Mouse (Mus musculus): Measurements from ENCODE around the gene Dpf3.

Gene Dpf3

DNA sequence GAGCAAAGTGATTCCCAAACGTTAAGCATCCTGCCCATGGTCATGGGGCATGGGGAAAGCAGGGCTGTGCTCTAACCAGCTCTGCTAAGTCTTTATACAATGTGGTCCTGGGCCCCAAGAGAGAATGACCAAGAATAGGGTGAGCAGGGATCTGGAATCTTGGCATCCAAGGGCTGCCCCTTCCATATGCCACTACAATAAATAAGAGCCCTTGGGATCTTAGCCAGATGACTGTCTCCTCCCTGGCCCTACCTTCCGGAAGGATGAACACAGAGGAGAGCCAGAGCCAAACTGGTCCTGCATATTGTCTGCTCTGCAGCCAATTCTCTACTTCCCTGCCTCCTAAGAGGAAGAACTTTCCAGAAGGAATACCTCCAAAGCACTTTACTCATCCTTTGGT, 238.9 kb downstream of the Dpf3 start:
- H3K27me3 ChIP-seq (ENCODE audit: control insufficient read depth, insufficient read depth, low read length, poor library complexity, severe bottlenecking): no peaks in the 10 kb centered on the region
- DNase-seq (ENCODE audit: low read depth, low spot score): no peak
- no peaks in the 10 kb centered on the region for H3K36me3 ChIP-seq (ENCODE audit: control insufficient read depth, insufficient read depth, low read length, poor library complexity, severe bottlenecking)

GRCm38 (mm10) chr12:83247669-83248068, 239.8 kb downstream of the Dpf3 start:
- no peaks in the 10 kb centered on the region for H3K27me3 ChIP-seq (ENCODE audit: control insufficient read depth, insufficient read depth, low read length, poor library complexity, severe bottlenecking)

GRCm38 (mm10) chr12:83241022-83241421, 246.5 kb downstream of the Dpf3 start:
- H3K27me3 ChIP-seq (ENCODE audit: control insufficient read depth, insufficient read depth, low read length, poor library complexity, severe bottlenecking): no peaks in the 10 kb centered on the region
- DNase-seq (ENCODE audit: low read depth, low spot score): no peak
- no peaks in the 10 kb centered on the region for H3K36me3 ChIP-seq (ENCODE audit: control insufficient read depth, insufficient read depth, low read length, poor library complexity, severe bottlenecking)

More at GRCm38 (mm10) chr12:83247669-83248068, 239.8 kb downstream of the Dpf3 start:
- H3K36me3 ChIP-seq (ENCODE audit: control insufficient read depth, insufficient read depth, low read length, poor library complexity, severe bottlenecking): no peaks in the 10 kb centered on the region
- no peak for DNase-seq (ENCODE audit: low read depth, low spot score)

DNA sequence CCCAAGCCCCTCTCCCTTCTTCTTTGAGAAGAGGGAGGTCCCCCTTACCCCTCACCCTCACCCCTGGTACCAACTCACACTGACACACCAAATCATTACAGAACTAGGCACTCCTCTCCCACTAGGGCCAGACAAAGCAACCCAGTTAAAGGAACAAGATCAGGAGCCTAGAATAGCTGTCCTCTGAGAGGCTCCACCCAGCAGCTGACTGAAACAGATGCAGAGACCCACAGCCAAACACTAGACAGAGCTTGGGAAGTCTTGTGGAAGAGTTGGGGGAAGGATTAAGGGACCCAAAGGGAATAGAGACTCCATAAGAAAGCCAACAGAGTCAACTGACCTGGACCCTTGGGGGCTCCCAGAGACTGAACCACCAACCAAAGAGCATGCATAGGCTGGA, 246.9 kb downstream of the Dpf3 start:
- no peaks in the 10 kb centered on the region for H3K27me3 ChIP-seq (ENCODE audit: control insufficient read depth, insufficient read depth, low read length, poor library complexity, severe bottlenecking)
- DNase-seq (ENCODE audit: low read depth, low spot score): no peak

DNA sequence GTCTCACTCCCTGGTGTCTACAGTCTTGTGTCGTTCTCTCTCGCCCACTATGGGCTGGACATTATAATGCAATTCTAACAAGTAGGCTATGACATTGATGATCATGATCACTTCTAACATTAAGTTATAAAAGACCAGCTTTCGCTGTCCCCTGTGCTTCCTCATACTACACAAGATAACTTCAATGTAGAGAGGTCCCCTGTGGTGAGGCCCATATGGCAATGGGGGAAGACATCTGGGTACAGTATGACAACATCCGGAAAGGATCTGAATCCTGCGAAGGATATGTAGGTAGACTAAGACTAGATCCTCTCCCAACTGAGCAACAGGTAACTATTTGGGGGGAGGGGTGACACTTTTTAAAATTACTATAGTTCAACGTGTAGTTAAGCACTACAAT, 251.7 kb downstream of the Dpf3 start:
- DNase-seq (ENCODE audit: low read depth, low spot score): no peak
- no peaks in the 10 kb centered on the region for H3K27me3 ChIP-seq (ENCODE audit: control insufficient read depth, insufficient read depth, low read length, poor library complexity, severe bottlenecking)
- no peaks in the 10 kb centered on the region for H3K36me3 ChIP-seq (ENCODE audit: control insufficient read depth, insufficient read depth, low read length, poor library complexity, severe bottlenecking)

More for the DNA sequence above, 246.9 kb downstream of the Dpf3 start:
- no peaks in the 10 kb centered on the region for H3K36me3 ChIP-seq (ENCODE audit: control insufficient read depth, insufficient read depth, low read length, poor library complexity, severe bottlenecking)

DNA sequence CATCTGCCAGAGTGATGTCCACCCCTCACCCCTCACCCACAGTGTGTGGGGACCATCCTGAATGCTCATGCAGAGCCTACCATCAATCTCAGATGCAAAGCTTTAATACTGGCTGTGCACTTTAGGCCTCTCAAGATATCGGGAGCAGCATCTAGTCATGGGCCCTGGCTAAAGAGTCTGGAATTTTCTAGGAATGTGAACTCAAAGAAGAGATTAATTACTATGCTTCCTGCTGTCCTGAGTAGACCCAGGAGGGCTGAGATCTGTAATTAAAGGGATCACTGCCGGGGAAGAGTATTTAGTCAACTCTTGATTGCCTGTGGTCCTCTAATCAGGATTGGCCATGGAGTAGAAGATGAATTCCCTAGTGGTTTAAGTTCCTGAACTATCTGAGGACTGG, 252.5 kb downstream of the Dpf3 start:
- no peaks in the 10 kb centered on the region for H3K36me3 ChIP-seq (ENCODE audit: control insufficient read depth, insufficient read depth, low read length, poor library complexity, severe bottlenecking)

DNA sequence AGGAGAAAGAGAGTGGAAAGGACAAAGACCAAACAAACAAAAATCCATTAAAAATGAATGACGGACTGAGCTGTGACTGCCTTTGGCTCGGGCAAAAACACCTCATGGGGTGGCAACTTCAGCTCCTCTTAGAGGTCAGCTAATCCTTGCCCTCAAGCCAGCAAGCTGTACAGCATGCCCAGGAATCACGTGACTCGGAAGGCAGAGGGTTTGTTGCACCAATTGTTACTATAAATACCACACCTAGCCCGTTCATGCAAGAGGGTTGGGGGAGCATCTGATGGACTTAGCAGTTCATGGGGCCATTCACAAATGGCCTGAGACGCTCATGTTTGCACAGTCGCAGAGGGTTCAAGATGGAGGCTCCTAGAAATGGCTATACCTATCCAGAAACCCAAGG, 253.9 kb downstream of the Dpf3 start:
- Histone ChIP-seq H3K36me3 (ENCODE audit: control insufficient read depth, insufficient read depth, low read length, poor library complexity, severe bottlenecking) (no peaks in the 10 kb centered on the region), H3K27me3 (ENCODE audit: control insufficient read depth, insufficient read depth, low read length, poor library complexity, severe bottlenecking) (no peaks in the 10 kb centered on the region)
- no peak for DNase-seq (ENCODE audit: low read depth, low spot score)

More for the DNA sequence above, 252.5 kb downstream of the Dpf3 start:
- H3K27me3 ChIP-seq (ENCODE audit: control insufficient read depth, insufficient read depth, low read length, poor library complexity, severe bottlenecking): no peaks in the 10 kb centered on the region
- DNase-seq (ENCODE audit: low read depth, low spot score): no peak

DNA sequence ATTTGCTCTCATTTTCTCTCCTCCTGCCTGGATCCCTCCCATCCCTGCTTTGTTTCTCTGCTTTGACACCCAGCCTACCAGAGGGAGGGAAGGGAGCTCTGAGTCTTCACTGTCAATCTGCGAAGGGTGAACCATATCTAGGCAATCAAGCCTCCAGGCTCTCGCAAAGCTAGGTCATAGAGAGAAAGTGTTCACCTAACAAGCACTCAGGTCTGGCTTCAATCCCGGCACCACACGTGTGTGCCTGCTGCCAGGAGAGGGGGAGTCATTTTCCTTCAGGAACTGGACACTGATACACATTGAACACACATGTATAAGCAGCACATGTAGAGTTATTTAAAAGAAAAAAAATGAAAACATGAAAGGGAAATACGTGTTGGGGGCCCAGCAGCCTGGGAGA, 254.6 kb downstream of the Dpf3 start:
- Histone ChIP-seq H3K27me3 (ENCODE audit: control insufficient read depth, insufficient read depth, low read length, poor library complexity, severe bottlenecking) (no peaks in the 10 kb centered on the region), H3K36me3 (ENCODE audit: control insufficient read depth, insufficient read depth, low read length, poor library complexity, severe bottlenecking) (no peaks in the 10 kb centered on the region)
- DNase-seq (ENCODE audit: low read depth, low spot score): no peak

GRCm38 (mm10) chr12:83231258-83231657, 256.3 kb downstream of the Dpf3 start:
- H3K27me3 ChIP-seq (ENCODE audit: control insufficient read depth, insufficient read depth, low read length, poor library complexity, severe bottlenecking): no peaks in the 10 kb centered on the region
- no peaks in the 10 kb centered on the region for H3K36me3 ChIP-seq (ENCODE audit: control insufficient read depth, insufficient read depth, low read length, poor library complexity, severe bottlenecking)
- DNase-seq (ENCODE audit: low read depth, low spot score): no peak

DNA sequence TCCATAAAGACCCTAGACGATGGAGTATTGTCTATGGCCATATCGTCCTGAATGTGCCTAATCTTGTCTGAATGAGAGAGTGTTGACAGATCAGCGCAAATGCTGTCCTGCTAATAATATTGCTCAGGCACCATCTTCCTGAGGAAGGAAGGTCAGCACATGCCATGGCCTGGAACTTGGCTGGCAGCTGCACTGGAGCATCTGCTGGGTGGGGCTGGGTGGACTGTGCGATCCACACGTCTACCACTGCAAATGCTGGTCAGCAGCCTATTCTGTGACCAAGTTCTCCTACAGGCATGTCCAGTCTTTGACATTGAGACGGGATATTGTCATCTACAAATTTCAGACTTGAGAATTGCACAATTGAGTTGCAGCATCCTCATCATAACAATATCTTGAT, 257.8 kb downstream of the Dpf3 start:
- Histone ChIP-seq H3K27me3 (ENCODE audit: control insufficient read depth, insufficient read depth, low read length, poor library complexity, severe bottlenecking) (no peaks in the 10 kb centered on the region), H3K36me3 (ENCODE audit: control insufficient read depth, insufficient read depth, low read length, poor library complexity, severe bottlenecking) (no peaks in the 10 kb centered on the region)
- no peak for DNase-seq (ENCODE audit: low read depth, low spot score)

DNA sequence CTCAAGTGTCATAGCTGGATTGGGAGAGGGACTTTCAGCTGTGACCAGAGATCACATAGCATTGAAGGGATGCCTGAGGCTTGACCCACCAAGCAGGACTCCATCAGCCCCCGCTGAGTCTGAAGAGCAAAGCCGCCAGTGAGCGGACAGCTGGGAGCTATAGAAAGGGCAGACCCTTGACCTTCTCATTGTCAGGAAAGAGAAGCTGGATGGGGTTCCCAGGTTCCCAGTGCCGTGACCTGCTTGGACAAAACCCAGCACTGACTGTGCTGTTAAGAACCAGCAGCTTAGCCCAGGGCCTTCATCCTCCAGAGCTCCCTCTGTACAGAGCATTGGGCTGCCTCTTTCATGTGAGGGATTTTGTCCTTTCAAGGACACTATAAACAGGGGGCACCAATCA, 260.5 kb downstream of the Dpf3 start:
- Histone ChIP-seq H3K36me3 (ENCODE audit: control insufficient read depth, insufficient read depth, low read length, poor library complexity, severe bottlenecking) (no peaks in the 10 kb centered on the region), H3K27me3 (ENCODE audit: control insufficient read depth, insufficient read depth, low read length, poor library complexity, severe bottlenecking) (no peaks in the 10 kb centered on the region; the same call in 1 of the 2 replicates)
- DNase-seq (ENCODE audit: low read depth, low spot score): no peak

DNA sequence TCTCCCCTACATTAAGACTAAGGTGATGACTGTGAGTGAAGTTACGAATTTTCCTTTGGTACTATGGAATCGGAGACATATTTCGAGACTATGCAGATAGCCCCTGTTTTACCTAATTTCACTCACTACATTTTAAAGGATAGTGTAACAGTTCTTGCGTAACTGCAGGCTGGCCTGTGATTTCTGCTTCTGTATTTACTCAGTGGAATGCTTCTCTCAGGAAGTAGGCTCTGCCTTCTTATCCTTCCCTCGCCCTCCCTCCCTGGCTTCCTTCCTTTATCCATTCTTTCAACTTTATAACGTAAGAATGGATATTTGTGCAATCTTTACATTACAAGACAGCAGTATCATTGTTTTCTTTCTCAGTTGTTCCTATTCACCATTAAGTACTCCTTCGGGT, 266.6 kb downstream of the Dpf3 start:
- no peak for DNase-seq (ENCODE audit: low read depth, low spot score)
- H3K27me3 ChIP-seq (ENCODE audit: control insufficient read depth, insufficient read depth, low read length, poor library complexity, severe bottlenecking): no peaks in the 10 kb centered on the region; the same call in 1 of the 2 replicates

DNA sequence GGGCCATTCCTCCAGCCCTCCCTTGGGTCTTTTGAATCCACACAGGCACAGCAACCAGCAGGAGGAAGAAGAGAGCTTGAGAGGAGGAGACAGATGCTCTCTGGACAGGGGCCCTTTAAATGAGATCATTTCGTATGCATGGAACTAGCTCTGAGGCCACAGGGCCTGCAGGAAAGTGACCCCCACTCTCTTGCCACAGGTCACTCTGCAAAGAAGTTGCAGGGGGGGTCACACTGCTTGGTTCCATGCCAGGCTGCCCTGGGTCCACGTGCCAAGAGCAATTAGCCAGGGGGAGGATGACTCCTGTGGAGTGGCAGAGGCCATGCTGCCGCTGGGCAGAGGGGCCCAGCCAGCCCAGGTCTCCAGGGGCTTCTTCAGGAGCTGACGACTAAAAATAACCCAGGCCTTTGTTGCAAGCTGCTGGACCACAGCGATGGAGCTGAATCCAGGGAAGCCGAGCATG, 273.6 kb downstream of the Dpf3 start:
- H3K27me3 ChIP-seq (ENCODE audit: control insufficient read depth, insufficient read depth, low read length, poor library complexity, severe bottlenecking): no peaks in the 10 kb centered on the region
- DNase-seq (ENCODE audit: low read depth, low spot score): no peak

More for the DNA sequence above, 266.6 kb downstream of the Dpf3 start:
- H3K36me3 ChIP-seq (ENCODE audit: control insufficient read depth, insufficient read depth, low read length, poor library complexity, severe bottlenecking): no peaks in the 10 kb centered on the region

DNA sequence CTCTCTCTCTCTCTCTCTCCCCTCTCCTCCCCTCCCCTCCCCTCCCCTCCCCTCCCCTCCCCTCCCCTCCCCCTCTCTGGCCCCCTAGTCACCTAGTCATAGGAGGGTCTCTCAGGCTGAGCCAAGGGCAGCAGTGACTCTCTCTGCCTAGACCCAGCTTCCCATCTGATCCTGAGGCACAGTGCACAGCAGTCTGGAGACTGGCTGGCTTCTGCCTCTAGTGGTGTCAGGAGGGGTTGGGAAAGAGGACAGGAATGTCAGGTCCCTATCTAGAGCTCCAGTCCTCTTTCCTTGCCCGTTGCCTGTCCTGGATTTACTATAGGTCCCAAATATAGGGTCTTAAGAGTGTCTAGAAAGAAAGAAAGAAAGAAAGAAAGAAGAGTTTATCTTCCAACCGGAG, 275.5 kb downstream of the Dpf3 start:
- Histone ChIP-seq H3K36me3 (ENCODE audit: control insufficient read depth, insufficient read depth, low read length, poor library complexity, severe bottlenecking) (no peaks in the 10 kb centered on the region), H3K27me3 (ENCODE audit: control insufficient read depth, insufficient read depth, low read length, poor library complexity, severe bottlenecking) (no peaks in the 10 kb centered on the region)
- no peak for DNase-seq (ENCODE audit: low read depth, low spot score)

More for the DNA sequence above, 273.6 kb downstream of the Dpf3 start:
- no peaks in the 10 kb centered on the region for H3K36me3 ChIP-seq (ENCODE audit: control insufficient read depth, insufficient read depth, low read length, poor library complexity, severe bottlenecking)

GRCm38 (mm10) chr12:83211146-83211822, 276.2 kb downstream of the Dpf3 start:
- DNase-seq (ENCODE audit: low read depth, low spot score): no peak
- Histone ChIP-seq H3K27me3 (ENCODE audit: control insufficient read depth, insufficient read depth, low read length, poor library complexity, severe bottlenecking) (no peaks in the 10 kb centered on the region), H3K36me3 (ENCODE audit: control insufficient read depth, insufficient read depth, low read length, poor library complexity, severe bottlenecking) (no peaks in the 10 kb centered on the region)

DNA sequence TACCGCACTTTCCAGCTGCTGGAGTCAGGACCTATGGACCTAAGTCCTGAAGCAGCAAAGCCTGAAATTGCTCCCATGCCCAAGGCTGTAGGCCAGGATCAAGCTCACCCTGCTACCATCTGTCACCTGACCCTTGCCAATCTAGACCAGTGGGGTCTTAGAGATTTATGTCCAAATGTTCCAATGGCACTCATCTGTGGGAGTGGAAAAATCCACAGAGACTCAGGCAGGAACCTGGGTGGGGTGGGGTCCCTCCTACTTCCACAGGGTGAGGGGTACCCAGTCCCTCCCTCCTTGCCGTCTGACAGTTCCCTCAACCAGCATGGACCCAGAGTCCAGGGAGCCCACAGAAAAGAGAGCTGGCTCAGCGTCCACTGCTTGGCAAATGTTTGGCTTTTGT, 276.8 kb downstream of the Dpf3 start:
- no peaks in the 10 kb centered on the region for H3K36me3 ChIP-seq (ENCODE audit: control insufficient read depth, insufficient read depth, low read length, poor library complexity, severe bottlenecking)
- no peak for DNase-seq (ENCODE audit: low read depth, low spot score)

More for the DNA sequence above, 276.8 kb downstream of the Dpf3 start:
- H3K27me3 ChIP-seq (ENCODE audit: control insufficient read depth, insufficient read depth, low read length, poor library complexity, severe bottlenecking): no peaks in the 10 kb centered on the region

Measured in splenic B cell, adult 2 months (primary cell).